Mouse (Mus musculus) embryonic facial prominence, embryonic 11.5 days (tissue): Measurements from ENCODE around the gene Nfib. TPM values are rescaled to one million over a fixed set of nuclear protein-coding genes. Genes with fewer than 3 reads are reported as not detected.
A peak's percentile ranks its signal among the peaks of the same experiment; 100 is the strongest.

Source experiments
- ATAC-seq: fragments of 200-750 bp; cut with Nextera tagmentation; replicated peaks from 2 replicates; pipeline ENCODE4 v1.8.0; 2017; ENCODE audit warnings: low read depth; ENCODE audit not compliant: insufficient number of reproducible peaks, low FRiP score, low TSS enrichment
- DNase-seq: peaks from one replicate; pipeline ENCODE4 v3.0.0-alpha.2; 2015; ENCODE audit warnings: low spot score
- H3K27ac ChIP-seq: fragments of 300-500 bp; sonication (generic); replicated peaks from 2 replicates; pipeline ENCODE4 v1.5.1; 2014; ENCODE audit warnings: mild to moderate bottlenecking, low read depth, low read length, control low read depth
- H3K27me3 ChIP-seq: fragments of 300-500 bp; sonication (generic); 2 replicates; pipeline ENCODE4 v1.6.1; 2014; ENCODE audit warnings: mild to moderate bottlenecking, low read length, moderate library complexity, mixed read lengths; ENCODE audit not compliant: control insufficient read depth, insufficient read depth
- H3K36me3 ChIP-seq: fragments of 300-500 bp; sonication (generic); replicated peaks from 2 replicates; pipeline ENCODE4 v1.6.1; 2014; ENCODE audit warnings: low read depth, mild to moderate bottlenecking, low read length, moderate library complexity, mixed read lengths; ENCODE audit not compliant: control insufficient read depth, insufficient read depth
- H3K4me1 ChIP-seq: fragments of 300-500 bp; sonication (generic); 2 replicates; pipeline ENCODE4 v1.6.1; 2014; ENCODE audit warnings: low read length, mixed read lengths; ENCODE audit not compliant: control insufficient read depth, insufficient read depth
- H3K4me2 ChIP-seq: fragments of 300-500 bp; sonication (generic); 2 replicates; pipeline ENCODE4 v1.6.1; 2014; ENCODE audit warnings: low read depth, mild to moderate bottlenecking, control low read depth, low read length, moderate library complexity
- H3K4me3 ChIP-seq: fragments of 300-500 bp; sonication (generic); 2 replicates; pipeline ENCODE4 v1.5.1; 2014; ENCODE audit warnings: low read depth, low read length, control low read depth
- H3K9ac ChIP-seq: fragments of 300-500 bp; sonication (generic); replicated peaks from 2 replicates; pipeline ENCODE4 v1.6.1; 2014; ENCODE audit warnings: mild to moderate bottlenecking, control low read depth, low read length
- H3K9me3 ChIP-seq: fragments of 300-500 bp; sonication (generic); replicated peaks from 2 replicates; pipeline ENCODE4 v1.6.1; 2016; ENCODE audit warnings: mild to moderate bottlenecking, low read length, inconsistent platforms, mixed read lengths; ENCODE audit not compliant: control insufficient read depth
- WGBS: fragments of 180-500 bp; shearing (Covaris S2); extraction: QIAGEN DNeasy Blood & Tissue Kit; methylation state at CpG from one replicate; pipeline ENCODE4 v1.1.7; 2014; 5-methylcytosine and 5-hydroxymethylcytosine counted together
- polyA plus RNA-seq: library from polyadenylated mRNA; unstranded; fragments of >200 nt; fragmentation: Nextera tagmentation; extraction: Ambion mirVana; gene quantifications from 2 replicates; pipeline ENCODE4 v1.2.1, GENCODE M21; 2014

Gene Nfib
- polyA plus RNA-seq, 1 experiment from 2014 or later = 30.9 TPM

- Histone ChIP-seq H3K4me3 (peak overlapping the region; percentile 34), H3K9me3 (no peaks in the 10 kb centered on the region), H3K4me2 (peak overlapping the region; percentile 77), H3K36me3 (no peaks in the 10 kb centered on the region), H3K27ac (no peak overlapping the region), H3K9ac (peak overlapping the region; percentile 53), H3K27me3 (peaks cover 9% of the 10 kb centered on the region; the same call in 1 of the 2 replicates), H3K4me1 (peaks cover 9% of the 10 kb centered on the region)
- WGBS = under 1% methylated on average over 30 of the region's 30 CpGs
- ATAC-seq (no peak), DNase-seq (no peak)
These were observed 167.3 kb downstream of the Nfib start for GRCm38 (mm10) chr4:82538069-82538811.

GRCm38 (mm10) chr4:82537279-82537967 lies 168.1 kb downstream of the Nfib start:
- ATAC-seq (no peak), DNase-seq (peak; percentile 64)
- Histone ChIP-seq H3K27me3 (peaks cover 9% of the 10 kb centered on the region; the same call in 1 of the 2 replicates), H3K4me3 (peak overlapping the region; percentile 34), H3K4me1 (peaks cover 9% of the 10 kb centered on the region), H3K36me3 (no peaks in the 10 kb centered on the region), H3K9me3 (no peaks in the 10 kb centered on the region), H3K9ac (peak overlapping the region; percentile 59), H3K4me2 (peak overlapping the region; percentile 77), H3K27ac (no peak overlapping the region; the same call in 1 of the 2 replicates)
- 0% methylated on average over 28 of the region's 28 CpGs for WGBS

- H3K27me3 ChIP-seq = peaks cover 9% of the 10 kb centered on the region; the same call in 1 of the 2 replicates
- H3K4me2 ChIP-seq = peak overlapping the region; percentile 77
- 1% methylated on average over 36 of the region's 36 CpGs for WGBS
- no peaks in the 10 kb centered on the region for H3K36me3 ChIP-seq
- ATAC-seq (no peak), DNase-seq (no peak)
- H3K4me3 ChIP-seq = peak overlapping the region; percentile 34
- H3K9me3 ChIP-seq = no peaks in the 10 kb centered on the region
- H3K27ac ChIP-seq = no peak overlapping the region
- peaks cover 11% of the 10 kb centered on the region for H3K4me1 ChIP-seq
- peak overlapping the region; percentile 59 for H3K9ac ChIP-seq
These were observed 168.9 kb downstream of the Nfib start for GRCm38 (mm10) chr4:82536435-82537278.

GRCm38 (mm10) chr4:82535606-82536434 lies 169.7 kb downstream of the Nfib start:
- no peak for DNase-seq

GRCm38 (mm10) chr4:82533231-82533630 lies 172.3 kb downstream of the Nfib start:
- H3K27ac ChIP-seq = no peak overlapping the region
- no peak overlapping the region for H3K4me2 ChIP-seq
- no peak for ATAC-seq
- H3K4me1 ChIP-seq = peaks cover 11% of the 10 kb centered on the region
- H3K4me3 ChIP-seq = no peak overlapping the region
- no peaks in the 10 kb centered on the region for H3K9me3 ChIP-seq
- H3K9ac ChIP-seq = no peak overlapping the region; the same call in 1 of the 2 replicates
- no peak for DNase-seq
- peaks cover 9% of the 10 kb centered on the region; the same call in 1 of the 2 replicates for H3K27me3 ChIP-seq
- 16% methylated on average over 3 of the region's 3 CpGs for WGBS
- no peaks in the 10 kb centered on the region for H3K36me3 ChIP-seq

More at GRCm38 (mm10) chr4:82535606-82536434, 169.7 kb downstream of the Nfib start:
- Histone ChIP-seq H3K27me3 (peaks cover 9% of the 10 kb centered on the region; the same call in 1 of the 2 replicates), H3K9me3 (no peaks in the 10 kb centered on the region), H3K36me3 (no peaks in the 10 kb centered on the region), H3K27ac (no peak overlapping the region), H3K4me3 (no peak overlapping the region; the same call in 1 of the 2 replicates), H3K9ac (no peak overlapping the region; the same call in 1 of the 2 replicates), H3K4me1 (peaks cover 11% of the 10 kb centered on the region), H3K4me2 (no peak overlapping the region; the same call in 1 of the 2 replicates)
- ATAC-seq = no peak
- 38% methylated on average over 6 of the region's 6 CpGs for WGBS

- Histone ChIP-seq H3K27ac (no peak overlapping the region), H3K36me3 (no peaks in the 10 kb centered on the region), H3K9ac (peak overlapping the region; percentile 14; the same call in 1 of the 2 replicates), H3K9me3 (no peaks in the 10 kb centered on the region), H3K4me3 (no peak overlapping the region), H3K4me2 (no peak overlapping the region), H3K27me3 (peaks cover 8% of the 10 kb centered on the region; the same call in 1 of the 2 replicates), H3K4me1 (peaks cover 10% of the 10 kb centered on the region)
- 13% methylated on average over 11 of the region's 11 CpGs for WGBS
- ATAC-seq (0 out of 2 replicates have a peak, but pooled peaks have one; percentile 39), DNase-seq (no peak)
These were observed 172.9 kb downstream of the Nfib start for GRCm38 (mm10) chr4:82532443-82533191.
